Mouse (Mus musculus): ENCODE measurements around the gene Degs2.

Gene Degs2

DNA sequence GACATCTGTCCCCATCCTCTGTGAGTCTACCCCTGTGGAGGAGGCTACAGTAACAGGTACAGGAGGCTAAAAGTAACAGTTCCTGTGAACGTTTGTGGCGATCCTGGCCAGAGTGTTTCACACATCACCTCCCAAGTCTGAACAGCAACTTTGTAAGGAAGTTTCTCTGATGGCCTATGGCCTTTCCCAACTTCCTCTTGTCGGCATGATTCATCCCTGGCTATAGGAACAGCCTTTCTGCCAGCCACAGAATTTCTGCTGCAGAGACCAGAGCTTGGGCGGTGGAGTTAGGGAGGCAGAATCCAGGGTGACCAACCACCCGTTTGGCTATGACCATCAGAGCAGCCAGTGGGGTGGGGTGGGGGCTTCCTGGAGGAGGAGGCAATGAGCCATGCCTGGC, 2.1 kb downstream of the Degs2 start:
- DNase-seq (ENCODE audit: low read depth): peak; percentile 18

DNA sequence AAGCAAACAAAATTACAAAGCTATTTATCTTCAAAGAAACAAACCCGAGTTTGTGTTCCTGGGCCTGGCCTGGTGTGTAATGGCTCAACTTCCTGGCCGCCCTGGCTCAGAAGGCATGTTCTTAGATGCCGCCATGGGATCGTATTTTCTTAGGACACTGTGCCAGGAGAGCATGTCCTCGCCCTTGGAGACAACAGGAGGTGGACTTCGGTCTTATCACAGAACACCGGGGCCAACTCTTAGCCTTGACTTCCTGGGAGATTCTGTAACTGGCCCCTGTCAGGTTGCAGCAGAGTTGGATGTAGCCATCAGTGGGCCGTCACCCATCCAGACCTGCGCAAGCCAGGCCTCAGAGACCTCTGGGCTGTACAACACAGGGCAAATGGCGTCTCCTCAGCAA, 2.5 kb downstream of the Degs2 start:
- no peak for DNase-seq (ENCODE audit: low read depth)

DNA sequence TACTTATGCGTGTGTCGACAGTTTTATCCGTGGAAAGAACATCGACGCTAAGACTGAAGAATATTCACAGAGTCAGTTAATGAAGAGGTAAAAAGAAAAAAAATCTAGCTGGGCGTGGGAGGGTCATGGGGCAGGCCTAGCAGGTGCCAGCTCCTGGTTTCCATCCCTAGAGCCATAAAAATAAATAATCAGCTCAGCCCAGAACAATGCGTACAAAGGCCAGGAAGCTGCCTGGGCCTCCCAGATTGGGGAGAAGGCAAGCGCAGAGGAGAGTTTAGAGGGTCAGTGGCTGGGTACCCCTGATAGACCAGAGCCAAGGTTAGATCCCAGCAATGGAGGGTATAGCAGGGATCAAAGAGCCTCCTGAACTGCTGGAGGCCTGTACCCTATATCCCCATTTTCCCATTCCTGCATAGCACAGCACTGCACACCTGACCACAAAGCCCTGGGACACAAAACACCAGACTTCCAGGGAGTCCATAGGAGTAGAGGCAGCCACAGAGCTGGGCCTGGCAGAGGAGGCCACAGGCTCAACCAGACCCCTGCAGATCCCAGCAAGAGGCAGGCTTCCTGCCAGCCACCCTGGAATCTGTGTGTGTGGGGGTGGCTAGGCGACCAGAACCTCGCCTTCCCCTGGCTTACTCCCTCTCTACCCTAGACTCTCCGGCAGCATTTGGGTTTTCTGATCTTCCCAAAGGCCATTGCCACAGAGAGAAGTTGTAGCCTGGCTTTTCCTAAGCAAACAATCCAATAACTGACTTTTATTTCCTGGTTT, 3.2 kb downstream of the Degs2 start:
- no peak for DNase-seq (ENCODE audit: low read depth)

DNA sequence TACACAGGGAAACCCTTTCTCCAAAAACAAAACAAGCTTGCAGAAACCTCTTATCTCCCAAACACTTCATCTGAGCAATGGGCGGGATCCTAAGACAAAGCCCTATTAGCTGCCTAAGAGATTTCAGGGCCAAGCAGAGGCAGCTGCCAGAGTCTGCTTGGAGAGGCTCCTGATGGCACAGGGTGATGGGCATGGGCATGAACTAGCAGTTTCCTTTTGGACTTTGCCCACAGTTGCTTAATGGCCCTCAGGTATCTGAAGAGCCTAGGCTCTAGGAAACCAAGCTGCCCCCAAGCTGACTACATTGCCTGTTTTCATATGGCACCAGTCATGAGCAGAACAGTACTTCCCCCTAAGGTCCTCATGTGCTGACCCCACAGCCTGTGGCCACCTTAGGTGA, 7.9 kb downstream of the Degs2 start:
- DNase-seq (ENCODE audit: low read depth): no peak

DNA sequence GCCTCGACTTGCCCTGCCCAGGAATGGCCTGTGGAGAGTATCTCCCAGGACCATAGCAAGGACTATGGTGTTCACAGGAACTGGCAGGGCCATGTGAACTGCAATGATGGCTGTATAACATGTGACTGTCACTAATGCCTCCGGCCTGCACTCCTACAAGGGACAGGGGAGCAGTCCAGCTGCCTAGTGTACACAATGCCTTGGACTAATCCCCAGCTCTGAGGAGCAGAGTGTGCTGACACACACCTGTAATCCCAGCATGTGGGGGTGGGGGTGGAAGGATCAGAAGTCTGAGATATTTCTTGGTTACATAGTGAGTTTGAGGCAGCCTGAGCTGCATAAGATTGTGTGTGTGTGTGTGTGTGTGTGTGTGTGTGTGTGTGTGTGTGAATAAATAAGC, 8.5 kb downstream of the Degs2 start:
- DNase-seq (ENCODE audit: low read depth): no peak

DNA sequence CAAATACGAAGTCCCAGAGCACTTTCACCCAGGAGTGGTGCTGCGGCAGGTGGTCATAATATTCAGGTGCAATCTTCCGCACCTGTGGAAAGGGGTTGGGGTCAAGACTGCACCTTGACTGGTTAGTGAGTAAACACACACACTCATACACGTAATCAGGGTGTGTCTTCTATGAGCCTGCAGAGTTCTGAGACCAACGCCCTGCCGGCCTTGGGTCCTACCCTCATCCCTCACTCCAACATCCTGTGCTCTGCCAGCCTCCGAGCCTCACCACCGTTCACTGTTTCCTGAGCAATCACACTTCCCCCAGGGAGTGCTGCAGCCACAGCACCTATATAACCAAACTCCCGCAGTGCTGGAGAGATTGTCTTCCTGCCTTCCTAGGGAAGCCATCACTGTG, 11.6 kb downstream of the Degs2 start:
- DNase-seq (ENCODE audit: low read depth): no peak

DNA sequence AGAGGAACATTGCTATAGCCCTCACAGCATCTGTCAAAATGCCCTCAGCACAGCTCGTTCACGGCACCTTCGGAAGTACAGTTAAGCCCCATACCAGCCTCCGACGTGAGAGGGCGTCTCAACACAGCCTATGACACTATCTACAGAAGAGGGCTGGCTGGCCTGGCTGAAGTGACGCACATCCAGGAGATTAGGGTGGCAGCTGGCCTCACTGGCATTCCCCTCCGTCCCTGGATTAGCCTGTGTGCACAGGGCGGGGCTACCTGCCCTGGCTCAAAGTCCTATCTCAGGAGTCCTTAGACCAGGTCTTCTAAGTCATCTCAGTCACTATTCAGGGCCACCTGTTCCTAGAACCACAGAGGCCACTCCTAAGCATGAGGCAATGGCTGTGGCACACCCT, 12.9 kb downstream of the Degs2 start:
- no peak for DNase-seq (ENCODE audit: low read depth)

DNA sequence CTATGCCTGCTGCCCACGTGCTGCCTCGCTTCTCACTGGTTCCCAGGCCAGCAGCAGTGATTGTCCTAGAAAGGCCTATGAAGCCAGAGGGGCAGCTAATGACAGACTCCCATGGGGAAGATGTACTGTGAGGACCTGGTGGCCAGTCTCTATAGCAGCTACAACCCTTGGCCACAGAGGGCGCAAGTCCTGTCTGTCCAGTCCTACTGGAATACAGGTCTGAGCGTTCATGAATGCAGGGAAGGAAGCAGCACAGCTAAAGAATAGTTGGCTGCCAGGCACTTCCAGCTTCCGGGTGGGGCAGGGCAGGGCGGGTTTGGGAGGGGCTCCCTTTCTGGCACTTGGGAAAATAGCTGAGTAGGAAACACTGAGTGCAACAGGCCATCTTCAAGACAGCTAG, 15.2 kb downstream of the Degs2 start:
- DNase-seq (ENCODE audit: low read depth): peak; percentile 9

DNA sequence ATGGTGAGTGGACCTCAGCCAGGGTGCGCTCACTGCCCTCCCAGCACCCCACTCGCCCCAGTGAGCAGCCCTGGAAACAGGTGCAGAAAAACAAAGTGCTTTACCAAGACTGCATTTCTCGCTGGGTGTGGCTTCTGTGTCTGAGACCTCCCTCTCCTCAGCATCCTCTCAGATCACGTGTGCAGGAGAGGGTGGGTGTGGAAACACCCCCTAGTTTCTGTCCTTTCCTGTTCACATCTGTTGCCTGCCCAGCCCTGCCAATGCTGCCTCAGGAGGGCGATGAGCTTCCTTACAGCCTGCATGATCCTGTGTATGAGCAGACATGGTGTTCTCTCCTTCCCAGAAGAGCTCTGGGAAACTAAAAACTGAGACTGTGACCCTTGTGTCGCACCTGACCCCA, 15.7 kb downstream of the Degs2 start:
- DNase-seq (ENCODE audit: low read depth): no peak

DNA sequence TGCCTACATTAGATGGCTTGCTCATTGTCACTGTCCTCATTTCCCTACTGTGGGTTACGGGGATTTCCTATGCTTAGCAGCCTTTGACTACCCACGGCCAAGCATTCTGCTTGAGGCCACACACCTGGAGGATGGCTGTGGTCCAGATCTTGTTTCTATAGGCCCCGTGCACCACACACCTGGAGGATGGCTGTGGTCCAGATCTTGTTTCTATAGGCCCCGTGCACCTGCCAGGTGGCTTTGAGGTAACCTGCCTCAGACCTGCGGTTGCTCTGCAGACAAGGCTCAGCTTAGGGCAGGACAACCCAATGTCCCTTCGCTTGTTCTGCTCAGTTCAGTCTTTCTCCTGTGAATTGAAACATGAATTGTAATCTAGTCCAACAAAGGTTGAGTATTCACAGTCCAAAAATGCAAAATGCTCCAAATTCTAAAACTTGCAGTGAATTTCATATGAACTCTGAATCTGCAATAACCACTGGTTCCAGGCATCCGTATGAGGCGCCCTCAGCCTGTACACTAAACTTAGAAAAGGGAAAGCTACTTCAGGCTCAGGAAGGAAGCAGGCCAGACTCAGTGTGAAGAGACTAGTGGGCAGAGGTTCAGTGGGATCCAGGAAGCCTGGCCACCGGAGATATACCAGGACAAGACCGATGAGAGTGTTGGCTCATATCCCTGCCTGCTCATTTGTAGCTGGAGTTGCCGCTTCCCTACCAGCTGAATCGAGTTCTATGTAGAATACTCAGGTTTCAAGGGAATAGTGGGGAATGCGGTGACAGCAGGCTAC, 19.7 kb downstream of the Degs2 start:
- DNase-seq (ENCODE audit: low read depth): no peak

DNA sequence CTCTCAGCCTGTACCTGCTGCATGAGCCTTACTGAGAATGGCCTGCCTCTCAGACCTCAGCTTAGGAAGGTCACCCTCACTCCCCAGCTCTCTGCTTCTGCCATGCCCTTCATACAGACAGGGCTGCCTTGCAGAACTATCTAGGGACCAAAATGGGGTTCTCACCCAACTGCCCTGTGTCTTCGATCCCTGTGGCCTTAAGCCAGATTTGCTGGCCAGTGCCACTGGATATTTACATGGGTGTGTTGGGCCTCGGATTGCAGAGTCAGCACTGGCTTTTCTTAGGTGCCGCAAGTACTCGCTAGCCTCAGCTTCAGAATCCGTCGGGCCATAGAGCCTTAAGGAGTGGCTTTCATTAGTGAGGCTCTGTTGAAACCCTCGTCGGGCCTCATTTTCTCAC, 21.3 kb downstream of the Degs2 start:
- DNase-seq (ENCODE audit: low read depth): no peak

DNA sequence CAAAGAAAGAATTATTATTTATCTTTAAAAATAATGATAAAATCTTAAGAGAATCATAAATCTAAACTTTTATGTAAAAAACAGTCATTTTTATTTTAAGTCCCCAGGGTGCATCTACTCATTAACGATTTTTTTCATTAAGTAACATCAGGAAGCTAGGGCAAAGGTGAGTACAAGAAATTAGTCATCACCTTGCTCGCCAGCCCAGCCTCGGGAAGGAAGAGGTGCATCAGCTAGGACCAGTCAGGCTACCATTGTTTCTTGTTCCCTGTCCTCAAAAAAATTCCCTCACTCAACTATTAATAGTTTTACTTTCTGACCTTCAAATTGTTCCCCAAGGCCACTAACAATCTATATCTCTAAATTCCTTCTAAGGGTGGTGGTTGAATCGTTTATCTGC, 23.7 kb downstream of the Degs2 start:
- no peak for DNase-seq (ENCODE audit: low read depth)

DNA sequence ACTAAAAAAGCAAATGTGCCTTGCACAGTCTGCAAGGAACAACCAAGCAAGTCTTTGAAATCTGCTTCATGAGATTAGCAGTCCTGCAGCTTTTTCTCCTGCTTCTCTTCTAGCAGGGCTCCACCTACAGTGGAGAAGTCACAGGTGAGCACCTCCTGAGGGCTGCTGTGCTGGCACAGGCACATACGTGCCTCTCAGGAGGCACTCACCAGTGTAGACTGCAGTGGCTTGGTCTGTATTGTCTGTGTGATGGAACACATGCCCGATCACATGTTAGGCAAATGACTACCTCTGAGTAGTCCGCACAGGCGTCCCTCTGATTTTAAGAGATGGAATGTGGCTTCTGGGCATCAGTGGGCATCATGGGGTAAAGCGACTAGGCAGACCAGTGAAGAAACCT, 25.0 kb downstream of the Degs2 start:
- DNase-seq (ENCODE audit: low read depth): no peak

DNA sequence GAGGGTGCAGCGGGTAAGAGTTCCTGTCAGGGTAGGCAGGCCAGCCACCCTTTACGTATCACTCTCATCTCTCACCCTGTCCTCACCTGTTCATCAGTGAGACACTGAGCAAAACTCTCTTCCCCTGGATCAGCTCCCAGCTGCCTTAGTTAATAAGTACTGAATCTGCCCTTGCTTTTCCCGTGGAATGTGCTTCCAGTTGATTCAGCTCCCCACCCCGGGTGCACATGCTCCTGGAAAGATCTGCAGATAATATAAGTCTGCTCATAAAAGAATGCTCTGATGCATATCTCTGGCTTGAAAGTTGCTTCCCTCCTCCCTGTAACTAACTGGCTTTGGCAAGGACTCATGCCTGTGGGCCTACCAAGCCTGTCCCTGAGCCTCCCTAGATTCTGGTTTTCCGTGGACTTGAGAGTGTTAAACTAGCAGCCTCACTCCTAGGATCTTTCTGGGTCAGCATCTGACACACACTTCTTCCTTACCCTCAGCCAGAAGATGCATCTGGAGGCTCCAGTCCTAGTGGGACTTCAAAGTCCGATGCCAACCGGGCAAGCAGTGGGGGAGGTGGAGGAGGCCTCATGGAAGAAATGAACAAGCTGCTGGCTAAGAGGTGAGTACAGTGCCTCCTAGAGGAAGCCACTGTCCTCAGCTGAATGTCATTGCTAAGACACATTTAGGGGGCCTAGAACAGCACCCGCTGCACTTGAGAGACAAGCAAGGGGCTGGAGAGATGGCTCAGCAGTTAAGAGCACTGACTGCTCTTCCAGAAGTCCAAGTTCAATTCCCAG, 26.3 kb downstream of the Degs2 start:
- peak; percentile 56 for DNase-seq (ENCODE audit: low read depth)

DNA sequence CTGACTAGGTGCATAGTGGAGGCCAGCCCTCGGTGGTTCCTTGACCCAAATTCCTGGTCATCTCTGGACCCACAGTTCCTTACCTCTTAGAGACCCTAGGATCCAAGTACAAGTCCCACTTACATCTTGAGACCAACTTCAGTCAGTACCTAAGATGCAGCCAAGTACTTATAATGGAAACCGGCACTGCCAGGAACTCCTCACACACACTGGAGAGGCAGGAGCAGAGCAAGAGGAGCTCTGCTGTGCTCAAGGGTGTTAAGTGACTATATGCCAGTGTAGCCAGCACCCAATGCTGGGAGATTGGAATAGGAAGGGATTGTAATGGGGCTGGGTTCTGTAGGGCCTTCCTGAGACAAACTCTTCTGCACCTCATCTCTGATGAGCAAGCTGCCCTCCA, 27.2 kb downstream of the Degs2 start:
- no peak for DNase-seq (ENCODE audit: low read depth)

DNA sequence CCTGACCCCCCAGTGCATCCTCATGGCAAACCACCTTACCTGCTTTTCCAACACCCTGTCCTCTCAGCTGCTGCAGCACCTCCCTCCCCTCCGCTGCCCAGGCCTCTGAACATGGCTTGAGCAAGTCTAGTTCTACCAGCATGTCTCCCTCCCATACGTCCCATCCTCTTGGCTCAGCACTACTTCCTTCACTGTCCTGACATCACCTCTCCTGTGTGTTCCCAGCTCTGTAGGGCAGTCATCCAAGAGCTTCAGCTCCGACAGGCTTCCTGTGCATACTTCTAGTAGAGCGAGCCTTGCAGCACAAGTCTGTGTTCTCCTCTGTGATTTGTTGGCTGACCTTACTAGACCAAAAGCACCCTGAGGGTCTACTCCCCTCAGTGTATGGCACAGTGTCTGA, 27.6 kb downstream of the Degs2 start:
- peak; percentile 38 for DNase-seq (ENCODE audit: low read depth)

DNA sequence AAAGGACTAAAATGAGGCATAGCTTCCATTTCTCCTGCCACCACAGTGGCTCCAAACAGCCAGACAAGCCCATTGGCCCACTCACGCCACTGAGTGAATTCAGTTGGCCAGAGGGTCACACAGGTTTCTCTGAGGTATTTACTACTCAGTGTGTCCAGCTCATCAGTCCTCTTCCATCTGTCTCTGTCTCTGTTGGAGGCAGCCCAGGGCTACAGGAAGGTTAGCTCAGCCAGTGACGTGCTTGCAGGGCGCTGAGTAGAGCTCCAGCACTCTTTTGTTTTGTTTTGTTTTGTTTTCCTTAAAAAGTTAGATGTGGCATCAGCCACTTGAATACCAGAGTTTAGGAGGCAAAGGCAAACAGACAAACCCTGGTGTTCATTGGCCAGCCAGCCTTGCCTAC, 28.6 kb downstream of the Degs2 start:
- no peak for DNase-seq (ENCODE audit: low read depth)

DNA sequence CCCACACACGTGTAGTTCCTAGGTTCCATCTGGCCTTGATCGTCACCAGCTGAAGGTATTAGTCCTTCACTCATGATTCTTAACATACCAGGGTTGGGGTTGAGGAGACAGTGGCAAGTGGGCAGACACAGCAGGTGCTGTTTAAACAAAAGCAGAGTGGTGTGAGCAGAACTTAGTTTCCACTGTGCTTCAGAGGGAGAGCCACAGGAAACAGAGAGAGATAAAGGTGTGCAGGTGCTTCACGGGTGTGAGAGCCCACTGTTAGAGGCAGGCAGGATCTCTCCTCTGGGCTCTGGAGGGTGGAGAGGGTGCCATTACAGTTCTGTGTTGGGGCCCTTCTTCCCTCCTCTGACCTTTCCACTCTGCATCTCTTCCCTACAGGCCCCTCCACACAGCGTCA, 29.2 kb downstream of the Degs2 start:
- no peak for DNase-seq (ENCODE audit: low read depth)

DNA sequence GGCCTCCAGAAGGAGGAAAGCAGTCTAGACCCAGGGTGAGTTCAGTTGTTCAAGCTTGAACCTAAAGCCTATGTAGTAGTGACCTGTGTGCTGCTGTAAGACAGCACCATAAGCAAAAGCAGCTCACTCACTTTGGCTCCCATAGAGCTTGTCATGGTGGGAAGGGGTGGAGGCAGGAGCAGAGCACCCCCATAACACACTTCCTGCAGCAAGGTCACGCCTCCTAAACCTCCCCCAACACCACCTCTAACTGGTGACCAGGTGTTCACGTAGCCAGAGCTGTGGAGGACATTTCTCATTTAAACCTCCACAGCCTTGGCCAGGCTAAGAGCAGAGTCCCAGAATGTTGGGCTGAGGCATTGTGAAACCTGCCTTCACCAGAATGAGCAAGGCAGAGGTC, 30.6 kb downstream of the Degs2 start:
- no peak for DNase-seq (ENCODE audit: low read depth)

DNA sequence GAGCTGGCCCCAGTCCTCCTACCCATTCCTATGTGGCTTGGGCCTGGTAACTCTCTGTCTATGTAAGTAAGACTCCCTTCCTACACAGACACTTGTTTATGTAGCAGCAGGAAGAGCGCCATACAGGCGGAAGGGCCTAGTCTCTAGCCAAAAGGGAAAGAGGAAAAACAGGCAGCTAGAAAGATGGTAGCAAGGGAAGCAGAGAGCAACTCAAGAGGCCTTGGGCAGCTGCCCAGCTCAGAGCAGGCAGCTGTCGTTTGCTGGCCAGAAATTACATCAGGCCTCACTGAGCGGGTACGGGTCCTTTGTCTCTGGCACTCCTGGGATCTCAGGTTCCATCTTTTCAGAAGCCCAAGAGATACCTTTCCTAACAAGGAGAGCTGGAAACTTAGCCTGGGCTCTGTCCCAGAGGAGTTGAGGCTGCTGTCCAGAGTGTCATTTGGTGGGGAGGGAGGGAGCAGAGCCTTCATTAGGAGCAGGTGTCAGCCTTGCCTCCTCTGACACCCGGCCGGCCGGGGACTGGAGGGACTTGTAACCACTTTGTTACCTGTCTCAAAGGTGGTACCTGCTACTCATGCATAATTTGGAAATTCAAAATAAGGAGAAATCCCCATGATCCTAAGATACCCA, 33.4 kb downstream of the Degs2 start:
- peak; percentile 31 for DNase-seq (ENCODE audit: low read depth)

DNA sequence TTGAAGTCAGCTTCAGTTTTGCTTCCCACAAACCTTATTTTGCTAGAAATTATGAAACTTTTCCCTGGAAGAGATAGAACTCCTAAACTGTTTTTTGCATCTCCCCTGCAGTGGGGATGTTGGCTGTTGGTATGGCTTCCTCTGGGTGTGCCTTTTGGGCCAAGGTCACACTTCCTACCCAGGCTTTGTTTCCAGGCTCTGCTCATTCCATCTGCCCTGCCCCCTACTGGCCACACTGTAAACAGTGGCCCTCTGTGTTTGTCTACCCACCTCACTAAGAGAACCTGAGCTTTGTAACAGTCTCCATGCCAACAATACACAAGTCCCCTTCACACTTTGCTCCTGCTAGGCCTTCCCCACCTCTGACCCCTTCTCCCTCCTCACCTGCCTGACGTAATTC, 44.8 kb downstream of the Degs2 start:
- DNase-seq (ENCODE audit: low read depth): peak; percentile 56
